Mouse (Mus musculus) right cerebral cortex, postnatal 10 days (tissue): Measurements from ENCODE around the gene Gamt.
"Not testable (repeated sequence)": the region's sequence is repeated elsewhere in the genome, so short reads cannot be mapped to it uniquely, and the experiment has no call there.

Source experiments
- DNase-seq, 2 experiments: peaks; one replicate each; pipeline ENCODE4 v3.0.0; 2021; ENCODE audit warnings: low spot score in 2 of 2

Gene Gamt

GRCm38 (mm10) chr10:80258752-80259462 is 1.9 kb downstream of the Gamt start:
- no peak for DNase-seq

- DNase-seq: no peak
Measured at GRCm38 (mm10) chr10:80257936-80258335, 2.9 kb downstream of the Gamt start.

- no peak for DNase-seq
Measured at GRCm38 (mm10) chr10:80255881-80256535, 4.8 kb downstream of the Gamt start.

GRCm38 (mm10) chr10:80254331-80255297 is 6.2 kb downstream of the Gamt start:
- no peak for DNase-seq

- DNase-seq: no peak
Measured at GRCm38 (mm10) chr10:80253551-80253950, 7.3 kb downstream of the Gamt start.

GRCm38 (mm10) chr10:80252493-80253274 is 8.1 kb downstream of the Gamt start:
- no peak for DNase-seq

- no peak for DNase-seq
Measured at GRCm38 (mm10) chr10:80252011-80252410, 8.8 kb downstream of the Gamt start.

- DNase-seq: no peak
Measured at GRCm38 (mm10) chr10:80250573-80250972, 10.2 kb downstream of the Gamt start.

- no peak for DNase-seq
Measured at GRCm38 (mm10) chr10:80250059-80250458, 10.8 kb downstream of the Gamt start.

- peak; percentile 94 to 95 for DNase-seq
Measured at GRCm38 (mm10) chr10:80248971-80249640, 11.7 kb downstream of the Gamt start, which contains the start of gene Ndufs7. Gene Ndufs7, plus strand, starts transcription at chr10:80249121.

GRCm38 (mm10) chr10:80248437-80248836 is 12.4 kb downstream of the Gamt start:
- DNase-seq: not testable (repeated sequence)

- DNase-seq: peak; percentile 65 to 75
Measured at GRCm38 (mm10) chr10:80247849-80248248, 13.0 kb downstream of the Gamt start.

GRCm38 (mm10) chr10:80245600-80245999 is 15.2 kb downstream of the Gamt start:
- DNase-seq: peak; percentile 85 to 89

- peak; percentile 54 to 71 for DNase-seq
Measured at GRCm38 (mm10) chr10:80244791-80245399, 15.9 kb downstream of the Gamt start.

- no peak for DNase-seq
Measured at GRCm38 (mm10) chr10:80242607-80243006, 18.2 kb downstream of the Gamt start.

GRCm38 (mm10) chr10:80242088-80242487 is 18.7 kb downstream of the Gamt start:
- no peak for DNase-seq

- no peak for DNase-seq
Measured at GRCm38 (mm10) chr10:80239791-80240190, 21.0 kb downstream of the Gamt start.

GRCm38 (mm10) chr10:80238306-80238705 is 22.5 kb downstream of the Gamt start:
- no peak for DNase-seq

GRCm38 (mm10) chr10:80237020-80237419 is 23.8 kb downstream of the Gamt start:
- no peak for DNase-seq

GRCm38 (mm10) chr10:80236145-80236825 is 24.5 kb downstream of the Gamt start:
- no peak for DNase-seq
